In the genomic region with DNA sequence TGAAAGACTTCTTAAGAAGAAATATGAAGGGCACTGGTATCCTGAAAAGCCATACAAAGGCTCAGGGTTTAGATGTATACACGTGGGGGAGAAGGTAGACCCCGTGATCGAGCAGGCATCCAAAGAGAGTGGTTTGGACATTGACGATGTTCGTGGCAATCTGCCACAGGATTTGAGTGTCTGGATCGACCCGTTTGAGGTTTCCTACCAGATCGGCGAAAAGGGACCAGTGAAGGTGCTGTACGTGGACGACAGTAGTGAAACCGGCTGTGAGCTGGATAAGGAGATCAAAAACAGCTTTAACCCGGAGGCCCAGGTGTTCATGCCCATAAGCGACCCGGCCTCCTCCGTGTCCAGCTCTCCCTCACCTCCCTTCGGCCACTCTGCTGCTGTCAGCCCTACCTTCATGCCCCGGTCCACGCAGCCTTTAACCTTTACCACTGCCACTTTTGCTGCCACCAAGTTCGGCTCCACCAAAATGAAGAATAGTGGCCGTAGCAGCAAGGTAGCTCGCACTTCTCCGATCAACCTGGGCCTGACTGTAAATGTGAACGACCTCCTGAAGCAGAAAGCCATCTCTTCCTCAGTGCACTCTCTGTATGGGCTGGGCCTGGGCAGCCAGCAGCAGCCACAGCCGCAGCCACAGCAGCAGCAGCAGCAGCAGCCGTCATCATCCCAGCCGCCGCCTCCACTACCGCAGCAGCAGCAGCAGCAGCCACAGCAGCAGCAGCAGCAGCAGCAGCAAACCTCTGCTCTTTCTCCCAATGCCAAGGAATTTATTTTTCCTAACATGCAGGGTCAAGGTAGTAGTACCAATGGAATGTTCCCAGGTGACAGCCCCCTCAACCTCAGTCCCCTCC, we compare ENCODE assay signal across 8 mouse cellular contexts. TPM values are rescaled to one million over a fixed set of nuclear protein-coding genes. Genes with fewer than 3 reads are reported as not detected.
DNase-seq lines count a peak whose midpoint lies in the region; ATAC-seq lines count a peak whose summit lies in the region.

No protein-coding gene starts in this region.

- peaks cover 13% of the 10 kb centered on the region for H3K36me3 ChIP-seq in liver, embryonic 15.5 days (replicated peaks)
- H3K36me3 ChIP-seq in liver, embryonic 11.5 days (ENCODE audit: control insufficient read depth, insufficient read depth, low read length) = peaks cover 9% of the 10 kb centered on the region; the same call in 1 of the 2 replicates
- peaks cover 9% of the 10 kb centered on the region for H3K36me3 ChIP-seq in heart, embryonic 16.5 days (ENCODE audit: control insufficient read depth, insufficient read depth)
- peaks cover 15% of the 10 kb centered on the region for H3K36me3 ChIP-seq in limb, embryonic 15.5 days

- no peak overlapping the region for H3K27ac ChIP-seq in liver, embryonic 15.5 days (replicated peaks)
- H3K27ac ChIP-seq in liver, embryonic 11.5 days (ENCODE audit: low read depth, low read length) = no peak overlapping the region
- no peak overlapping the region for H3K27ac ChIP-seq in heart, embryonic 16.5 days (ENCODE audit: low read length)
- no peak overlapping the region for H3K27ac ChIP-seq in limb, embryonic 15.5 days

- no peaks in the 10 kb centered on the region for H3K9me3 ChIP-seq in liver, embryonic 15.5 days (replicated peaks)
- H3K9me3 ChIP-seq in liver, embryonic 11.5 days (ENCODE audit: control insufficient read depth, low read length) = no peaks in the 10 kb centered on the region
- H3K9me3 ChIP-seq in heart, embryonic 16.5 days (replicated peaks; ENCODE audit: control insufficient read depth, low read length) = no peaks in the 10 kb centered on the region
- no peaks in the 10 kb centered on the region for H3K9me3 ChIP-seq in limb, embryonic 15.5 days

- H3K27me3 ChIP-seq in liver, embryonic 15.5 days = peaks cover under 1% of the 10 kb centered on the region
- no peaks in the 10 kb centered on the region for H3K27me3 ChIP-seq in liver, embryonic 11.5 days (replicated peaks; ENCODE audit: control insufficient read depth, insufficient read depth, low read length)
- H3K27me3 ChIP-seq in heart, embryonic 16.5 days (ENCODE audit: control insufficient read depth, insufficient read depth, low read length) = no peaks in the 10 kb centered on the region
- H3K27me3 ChIP-seq in limb, embryonic 15.5 days = no peaks in the 10 kb centered on the region

- no peak overlapping the region for H3K9ac ChIP-seq in liver, embryonic 15.5 days
- no peak overlapping the region for H3K9ac ChIP-seq in liver, embryonic 11.5 days (ENCODE audit: low read depth, low read length)
- peak overlapping the region; percentile 37 for H3K9ac ChIP-seq in heart, embryonic 16.5 days (ENCODE audit: low read length)
- 0 out of 2 replicates have a peak overlapping the region, but pooled peaks have one; percentile 17 for H3K9ac ChIP-seq in limb, embryonic 15.5 days

- no peak for DNase-seq in liver, embryonic 11.5 days (ENCODE audit: low spot score)
- DNase-seq in adrenal gland, postnatal 36 days = peak; percentile 48 to 56
- DNase-seq in retina, postnatal 1 day = no peak
- no peak for DNase-seq in frontal cortex, postnatal 36 days (ENCODE audit: low spot score in 2 of 2)
- DNase-seq in left cerebral cortex, adult 8-10 months (ENCODE audit: low spot score in 2 of 2) = no peak

- H3K4me3 ChIP-seq in liver, embryonic 15.5 days (replicated peaks) = no peak overlapping the region
- H3K4me3 ChIP-seq in liver, embryonic 11.5 days (ENCODE audit: low read depth, low read length) = no peak overlapping the region
- H3K4me3 ChIP-seq in heart, embryonic 16.5 days (ENCODE audit: low read length) = peak overlapping the region; percentile 33
- 0 out of 2 replicates have a peak overlapping the region, but pooled peaks have one; percentile 5 for H3K4me3 ChIP-seq in limb, embryonic 15.5 days

- 89% methylated on average over 29 of the region's 29 CpGs for WGBS in liver, embryonic 15.5 days (ENCODE audit: insufficient replicate concordance)
- WGBS in liver, embryonic 11.5 days = 92% methylated on average over 29 of the region's 29 CpGs
- 80% methylated on average over 29 of the region's 29 CpGs for WGBS in heart, embryonic 16.5 days
- WGBS in limb, embryonic 15.5 days = 80% methylated on average over 29 of the region's 29 CpGs

- H3K4me1 ChIP-seq in liver, embryonic 15.5 days (replicated peaks) = peaks cover 27% of the 10 kb centered on the region
- no peaks in the 10 kb centered on the region; the same call in 1 of the 2 replicates for H3K4me1 ChIP-seq in liver, embryonic 11.5 days (replicated peaks; ENCODE audit: control insufficient read depth, insufficient read depth, low read length)
- H3K4me1 ChIP-seq in heart, embryonic 16.5 days (ENCODE audit: control insufficient read depth, insufficient read depth, low read length) = peaks cover 8% of the 10 kb centered on the region
- H3K4me1 ChIP-seq in limb, embryonic 15.5 days = peaks cover 13% of the 10 kb centered on the region

- no peak for ATAC-seq in liver, embryonic 15.5 days (ENCODE audit: insufficient read depth)
- no peak for ATAC-seq in liver, embryonic 11.5 days (replicated peaks; ENCODE audit: low FRiP score)
- ATAC-seq in heart, embryonic 16.5 days (replicated peaks; ENCODE audit: extremely low read depth, insufficient read depth, low FRiP score) = no peak
- no peak for ATAC-seq in limb, embryonic 15.5 days (ENCODE audit: insufficient number of reproducible peaks, low FRiP score, low TSS enrichment, low read depth)

- 0 out of 2 replicates have a peak overlapping the region, but pooled peaks have one; percentile 10 for H3K4me2 ChIP-seq in liver, embryonic 15.5 days
- no peak overlapping the region for H3K4me2 ChIP-seq in liver, embryonic 11.5 days
- peak overlapping the region; percentile 75 for H3K4me2 ChIP-seq in heart, embryonic 16.5 days (ENCODE audit: low read depth, low read length)
- peak overlapping the region; percentile 12; the same call in 1 of the 2 replicates for H3K4me2 ChIP-seq in limb, embryonic 15.5 days

RNA-seq across cellular contexts. Expression of gene Tob1, which starts 2.7 kb away (rescaled TPM):
- 12.8 and 13.0 TPM in 2 replicates for polyA plus RNA-seq in liver, embryonic 15.5 days (2015; fragmentation: Nextera tagmentation; extraction: Ambion mirVana)
- 18.4 and 18.6 TPM in 2 replicates for polyA plus RNA-seq in liver, embryonic 11.5 days (2014; fragmentation: Nextera tagmentation; extraction: Ambion mirVana)
- total RNA-seq in adrenal gland, postnatal 36 days (2021) = 100 to 1,000 TPM; 290 to 355 TPM
- polyA plus RNA-seq in heart, embryonic 16.5 days (2015; fragmentation: Nextera tagmentation; extraction: Ambion mirVana) = 35.7 and 41.2 TPM in 2 replicates
- 43.1 and 47.6 TPM in 2 replicates for polyA plus RNA-seq in limb, embryonic 15.5 days (2015; fragmentation: Nextera tagmentation; extraction: Ambion mirVana)
- 10 to 100 TPM; 38.2 to 48.1 (median 42.3) TPM for total RNA-seq in left cerebral cortex, adult 8-10 months (2022)

RNA-seq across cellular contexts. Expression of gene Wfikkn2, which starts 31.8 kb away (rescaled TPM):
- polyA plus RNA-seq in liver, embryonic 15.5 days (2015; fragmentation: Nextera tagmentation; extraction: Ambion mirVana) = 0.15 TPM in 2 replicates
- polyA plus RNA-seq in liver, embryonic 11.5 days (2014; fragmentation: Nextera tagmentation; extraction: Ambion mirVana) = 0.36 and 0.38 TPM in 2 replicates
- total RNA-seq in adrenal gland, postnatal 36 days (2021) = 1 to 10 TPM in 1 of 2 experiments, under 1 TPM in 1; 0.46 to 1.3 TPM
- polyA plus RNA-seq in heart, embryonic 16.5 days (2015; fragmentation: Nextera tagmentation; extraction: Ambion mirVana) = 3.1 and 3.7 TPM in 2 replicates
- polyA plus RNA-seq in limb, embryonic 15.5 days (2015; fragmentation: Nextera tagmentation; extraction: Ambion mirVana) = 12.9 and 13.5 TPM in 2 replicates
- total RNA-seq in left cerebral cortex, adult 8-10 months (2022) = 1 to 10 TPM; 2.1 to 3.0 (median 2.5) TPM

Comparison
In these comparisons a context has a peak if more than half of its experiments do, and no peak if none do; other contexts are left out.
1. H3K4me3 ChIP-seq: peak in heart, embryonic 16.5 days (single experiment) and limb, embryonic 15.5 days (single experiment); none in liver, embryonic 15.5 days (single experiment) and liver, embryonic 11.5 days (single experiment).
2. H3K9ac ChIP-seq: peak in heart, embryonic 16.5 days (single experiment) and limb, embryonic 15.5 days (single experiment); none in liver, embryonic 15.5 days (single experiment) and liver, embryonic 11.5 days (single experiment).
3. DNase-seq: peak in adrenal gland, postnatal 36 days (2 of 2); none in liver, embryonic 11.5 days (single experiment), retina, postnatal 1 day (single experiment), frontal cortex, postnatal 36 days (0 of 2) and left cerebral cortex, adult 8-10 months (0 of 2).